Mouse (Mus musculus) kidney, embryonic 14.5 days (tissue): ENCODE results near the gene Nat8f2. TPM values are rescaled to one million over a fixed set of nuclear protein-coding genes. Genes with fewer than 3 reads are reported as not detected.
"Not testable (repeated sequence)": the region's sequence is repeated elsewhere in the genome, so short reads cannot be mapped to it uniquely, and the experiment has no call there.

Experiments
- ATAC-seq: fragments of 200-750 bp; cut with Nextera tagmentation; 2 replicates; pipeline ENCODE4 v1.8.0; 2017; ENCODE audit warnings: moderate number of reproducible peaks, mild to moderate bottlenecking, moderate TSS enrichment, moderate library complexity; ENCODE audit not compliant: low FRiP score, low TSS enrichment
- H3K27ac ChIP-seq: fragments of 300-500 bp; sonication (generic); 2 replicates; pipeline ENCODE4 v1.5.1; 2014; ENCODE audit warnings: low read depth, mild to moderate bottlenecking, low read length, moderate library complexity, mixed read lengths
- H3K27me3 ChIP-seq: fragments of 300-500 bp; sonication (generic); 2 replicates; pipeline ENCODE4 v1.6.1; 2014; ENCODE audit warnings: mild to moderate bottlenecking, low read length; ENCODE audit not compliant: control insufficient read depth, insufficient read depth
- H3K36me3 ChIP-seq: fragments of 300-500 bp; sonication (generic); 2 replicates; pipeline ENCODE4 v1.6.1; 2014; ENCODE audit warnings: low read length, mixed read lengths; ENCODE audit not compliant: control insufficient read depth, insufficient read depth
- H3K4me1 ChIP-seq: fragments of 300-500 bp; sonication (generic); 2 replicates; pipeline ENCODE4 v1.6.1; 2014; ENCODE audit warnings: low read length, mixed read lengths; ENCODE audit not compliant: control insufficient read depth, insufficient read depth
- H3K4me2 ChIP-seq: fragments of 300-500 bp; sonication (generic); replicated peaks from 2 replicates; pipeline ENCODE4 v1.6.1; 2014; ENCODE audit warnings: low read depth, mild to moderate bottlenecking, low read length
- H3K4me3 ChIP-seq: fragments of 300-500 bp; sonication (generic); 2 replicates; pipeline ENCODE4 v1.5.1; 2014; ENCODE audit warnings: mild to moderate bottlenecking, low read length
- H3K9ac ChIP-seq: fragments of 300-500 bp; sonication (generic); 2 replicates; pipeline ENCODE4 v1.6.1; 2014; ENCODE audit warnings: low read depth, mild to moderate bottlenecking, low read length, moderate library complexity
- H3K9me3 ChIP-seq: fragments of 300-500 bp; sonication (generic); 2 replicates; pipeline ENCODE4 v1.6.1; 2016; ENCODE audit warnings: low read length; ENCODE audit not compliant: control insufficient read depth
- WGBS: fragments of 180-500 bp; shearing (Covaris S2); extraction: QIAGEN DNeasy Blood & Tissue Kit; methylation state at CpG from one replicate; pipeline ENCODE4 v1.1.7; 2014; 5-methylcytosine and 5-hydroxymethylcytosine counted together
- polyA plus RNA-seq: library from polyadenylated mRNA; unstranded; fragments of >200 nt; fragmentation: Nextera tagmentation; extraction: Ambion mirVana; gene quantifications from 2 replicates; pipeline ENCODE4 v1.2.1, GENCODE M21; 2014

Gene Nat8f2
- polyA plus RNA-seq, 1 experiment from 2014 or later = 0.89 TPM

DNA sequence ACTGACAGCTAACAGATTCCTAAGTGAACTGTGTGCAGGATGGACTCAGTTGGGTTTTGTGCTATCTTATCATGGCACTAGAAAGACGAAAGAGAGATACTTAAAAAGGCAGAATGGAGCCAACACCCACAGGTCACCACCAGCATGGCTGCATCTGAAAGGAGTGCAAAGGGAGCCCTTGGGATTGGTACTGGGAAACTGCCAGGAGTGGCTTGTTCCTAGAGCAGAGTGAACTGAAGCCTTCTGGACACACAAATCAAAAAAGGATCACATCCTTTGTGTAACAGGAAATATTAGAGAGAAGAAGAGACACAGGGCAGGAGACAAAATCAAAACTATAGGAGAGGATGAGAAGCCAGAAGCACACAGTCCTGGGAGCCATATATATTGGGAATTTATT, 2.0 kb downstream of the Nat8f2 start:
- not testable (repeated sequence) for H3K27ac ChIP-seq, H3K36me3 ChIP-seq, H3K9me3 ChIP-seq, H3K4me1 ChIP-seq, H3K4me3 ChIP-seq, H3K4me2 ChIP-seq, ATAC-seq, H3K9ac ChIP-seq, H3K27me3 ChIP-seq
- 54% methylated on average over 1 of the region's 1 CpGs for WGBS

DNA sequence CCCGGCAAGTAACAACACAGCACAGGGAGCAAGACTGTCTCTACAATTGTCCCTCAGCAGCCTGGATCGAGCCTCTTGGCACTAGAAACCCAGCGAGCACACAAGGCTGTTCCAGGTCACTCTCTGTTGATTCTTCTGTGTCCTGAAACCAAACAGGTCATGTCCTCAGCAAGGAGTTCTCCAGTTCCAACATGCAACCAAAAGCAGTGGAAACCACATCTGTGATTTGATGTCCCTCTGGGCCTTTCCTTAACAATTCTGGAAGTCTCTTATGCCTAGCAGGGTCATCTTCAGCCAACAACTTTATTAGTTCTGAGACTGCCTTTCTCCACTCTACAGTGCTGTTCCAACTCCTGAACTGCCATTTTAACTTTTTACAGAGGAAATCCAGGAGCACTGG, 2.8 kb downstream of the Nat8f2 start:
- WGBS = 85% methylated on average over 3 of the region's 3 CpGs
- not testable (repeated sequence) for H3K36me3 ChIP-seq, H3K27ac ChIP-seq, ATAC-seq, H3K4me1 ChIP-seq, H3K27me3 ChIP-seq, H3K4me3 ChIP-seq, H3K9ac ChIP-seq, H3K9me3 ChIP-seq, H3K4me2 ChIP-seq

DNA sequence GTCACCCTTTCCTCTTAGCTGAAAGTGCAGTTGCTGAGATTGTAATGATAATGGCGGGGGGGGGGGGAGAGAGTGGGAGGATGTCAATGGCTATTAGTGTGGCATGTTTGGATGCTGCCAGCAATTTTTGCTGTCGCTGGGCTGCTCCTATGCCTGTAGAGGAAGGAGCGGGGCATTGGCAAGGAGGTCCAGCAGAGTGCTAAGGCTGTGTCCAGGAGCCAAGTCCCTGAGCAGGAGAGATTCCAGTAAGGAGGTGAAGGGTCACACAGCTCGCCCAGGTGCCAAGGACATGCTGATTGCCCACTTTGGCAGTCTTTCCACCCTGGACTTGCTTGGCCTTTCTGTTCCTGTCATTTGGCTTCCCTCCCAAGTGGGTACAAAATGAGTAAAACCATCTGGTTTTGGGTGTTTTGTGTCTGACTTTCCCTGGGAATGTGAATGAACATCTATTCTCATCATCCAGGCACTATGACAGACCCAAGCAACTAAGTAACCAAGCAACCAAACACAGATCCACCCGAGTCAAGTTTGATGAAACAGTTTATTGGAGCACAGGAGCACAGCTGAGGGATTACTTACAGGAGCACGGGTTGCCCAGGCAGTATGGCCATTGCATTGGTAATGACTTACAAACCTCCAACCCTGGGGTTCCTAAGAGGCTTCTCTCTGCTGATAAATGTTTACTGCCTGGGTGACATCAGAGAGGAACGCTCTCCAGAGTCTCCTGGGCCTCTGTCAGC, 3.9 kb downstream of the Nat8f2 start:
- 73% methylated on average over 5 of the region's 7 CpGs for WGBS

DNA sequence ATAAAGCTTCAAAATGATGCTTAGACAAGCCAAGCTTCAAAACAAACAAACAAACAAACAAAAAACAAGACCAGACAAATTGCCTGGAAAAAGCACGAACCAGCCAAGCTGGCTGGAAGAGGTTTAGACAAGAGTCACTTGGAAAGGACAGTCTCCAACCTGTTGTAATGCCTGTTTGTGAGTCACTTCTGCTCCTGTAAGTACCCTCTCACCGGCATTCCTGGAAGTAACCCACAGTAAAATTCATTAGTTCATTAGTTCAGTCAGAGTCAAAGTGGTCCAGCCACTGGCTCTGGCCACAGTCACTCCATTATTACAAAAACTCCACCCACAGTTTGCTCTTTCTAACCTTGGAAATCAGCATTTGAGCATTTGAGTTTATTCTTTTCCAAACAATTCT, 5.1 kb downstream of the Nat8f2 start:
- Histone ChIP-seq H3K36me3 (no peaks in the 10 kb centered on the region), H3K27ac (no peak overlapping the region), H3K4me2 (no peak overlapping the region), H3K4me3 (no peak overlapping the region), H3K9ac (no peak overlapping the region), H3K4me1 (no peaks in the 10 kb centered on the region), H3K27me3 (no peaks in the 10 kb centered on the region), H3K9me3 (no peaks in the 10 kb centered on the region)
- ATAC-seq = no peak
- WGBS = 90% methylated on average over 2 of the region's 2 CpGs

More for the DNA sequence above, 3.9 kb downstream of the Nat8f2 start:
- not testable (repeated sequence) for H3K27ac ChIP-seq, H3K4me2 ChIP-seq, H3K27me3 ChIP-seq, ATAC-seq, H3K9ac ChIP-seq, H3K4me1 ChIP-seq, H3K4me3 ChIP-seq, H3K36me3 ChIP-seq, H3K9me3 ChIP-seq

DNA sequence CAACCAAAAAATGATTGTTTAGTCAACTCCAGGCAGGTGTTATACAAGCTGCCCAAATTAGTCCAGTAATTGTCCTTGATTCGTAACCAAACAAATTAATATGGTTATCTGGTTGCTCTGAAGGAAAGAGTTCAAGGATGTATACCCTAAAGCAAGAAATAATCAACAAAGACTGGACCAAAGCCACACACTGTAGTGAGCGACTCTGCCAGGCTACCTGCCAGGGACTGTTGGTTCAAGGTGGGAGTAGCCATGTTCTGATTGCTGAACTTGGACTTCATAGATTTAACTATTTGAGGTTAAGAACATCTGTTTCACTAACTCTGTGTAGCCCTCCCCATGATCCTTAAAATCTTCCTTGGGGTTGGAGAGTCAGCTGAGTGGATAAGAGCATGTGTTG, 5.8 kb downstream of the Nat8f2 start:
- H3K9ac ChIP-seq = no peak overlapping the region
- H3K27ac ChIP-seq = no peak overlapping the region
- no peak overlapping the region for H3K4me3 ChIP-seq
- H3K9me3 ChIP-seq = no peaks in the 10 kb centered on the region
- 88% methylated on average over 2 of the region's 2 CpGs for WGBS
- H3K4me2 ChIP-seq = no peak overlapping the region
- H3K4me1 ChIP-seq = no peaks in the 10 kb centered on the region
- no peak for ATAC-seq
- no peaks in the 10 kb centered on the region for H3K27me3 ChIP-seq
- no peaks in the 10 kb centered on the region for H3K36me3 ChIP-seq

DNA sequence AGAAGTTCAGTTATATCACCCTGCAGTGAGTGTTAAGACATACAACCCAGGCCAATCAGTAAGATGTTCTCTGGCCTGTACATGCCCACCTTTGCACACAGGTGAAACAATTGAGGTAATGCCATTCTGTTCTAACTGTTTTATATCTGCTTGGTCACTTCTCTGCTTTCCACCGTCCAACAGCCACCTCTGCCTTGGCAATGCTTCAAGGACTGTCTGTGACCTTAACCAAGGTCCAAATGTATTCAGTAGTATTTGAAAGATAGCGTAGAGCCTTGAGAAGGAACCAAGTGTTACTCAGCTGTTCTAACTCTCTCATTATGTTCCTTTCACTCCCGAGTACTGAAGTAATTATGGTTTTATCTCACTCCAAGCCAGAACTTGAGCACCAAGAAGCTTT, 6.4 kb downstream of the Nat8f2 start:
- Histone ChIP-seq H3K4me3 (no peak overlapping the region), H3K4me2 (no peak overlapping the region), H3K27ac (no peak overlapping the region), H3K36me3 (no peaks in the 10 kb centered on the region), H3K4me1 (no peaks in the 10 kb centered on the region), H3K9me3 (no peaks in the 10 kb centered on the region), H3K9ac (no peak overlapping the region), H3K27me3 (no peaks in the 10 kb centered on the region)
- 84% methylated on average over 3 of the region's 3 CpGs for WGBS
- ATAC-seq = no peak

DNA sequence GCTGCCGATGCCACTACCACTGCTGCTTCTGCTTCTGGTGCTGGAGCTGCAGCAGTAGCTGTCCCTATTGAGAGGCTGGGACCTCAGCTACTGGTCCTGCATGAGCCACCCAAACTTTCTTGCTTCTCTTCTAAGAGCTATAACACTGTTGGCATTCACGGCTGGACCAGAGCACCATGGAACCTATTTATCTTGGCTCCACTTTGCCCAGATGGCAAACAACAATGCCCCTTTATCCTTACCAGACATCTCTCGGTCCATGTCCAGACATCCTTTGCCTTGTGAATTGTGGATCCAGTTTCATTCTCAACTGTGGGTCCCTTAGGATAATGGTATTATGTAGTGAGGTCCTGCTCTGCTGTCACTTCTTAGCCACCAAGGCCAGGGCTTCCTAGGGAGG, 7.7 kb downstream of the Nat8f2 start:
- 85% methylated on average over 3 of the region's 3 CpGs for WGBS
- ATAC-seq = no peak
- Histone ChIP-seq H3K4me3 (no peak overlapping the region), H3K36me3 (no peaks in the 10 kb centered on the region), H3K27ac (no peak overlapping the region), H3K27me3 (no peaks in the 10 kb centered on the region), H3K4me1 (no peaks in the 10 kb centered on the region), H3K9ac (no peak overlapping the region), H3K9me3 (no peaks in the 10 kb centered on the region), H3K4me2 (no peak overlapping the region)

DNA sequence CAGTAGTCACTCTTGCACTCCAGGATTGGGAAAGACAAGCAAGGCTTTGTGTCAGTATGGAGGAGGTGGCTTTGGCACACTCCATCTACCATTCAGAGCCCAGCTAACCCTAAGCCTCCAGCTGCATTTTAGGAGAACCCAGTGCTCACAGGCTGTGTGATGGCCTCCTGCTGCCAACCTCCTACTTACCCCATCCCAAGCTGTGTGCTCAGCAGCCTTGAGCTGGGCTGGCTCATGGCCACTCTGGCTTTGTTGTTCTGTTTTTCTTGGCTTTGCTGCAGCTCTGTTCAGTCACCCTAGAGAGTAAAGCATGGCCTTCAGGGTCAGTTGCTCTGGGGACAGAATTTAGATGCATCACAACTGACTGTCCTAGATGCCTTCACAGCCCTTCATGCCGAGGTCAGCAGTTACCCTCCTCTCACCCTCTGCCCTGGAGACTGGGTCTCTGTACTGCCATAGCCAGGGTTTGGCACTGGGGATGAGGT, 12.7 kb downstream of the Nat8f2 start:
- Histone ChIP-seq H3K4me3 (no peak overlapping the region), H3K4me2 (no peak overlapping the region), H3K9me3 (no peaks in the 10 kb centered on the region), H3K9ac (no peak overlapping the region), H3K27ac (no peak overlapping the region), H3K4me1 (no peaks in the 10 kb centered on the region), H3K36me3 (no peaks in the 10 kb centered on the region), H3K27me3 (no peaks in the 10 kb centered on the region)
- no peak; the same call in 1 of the 2 replicates for ATAC-seq
- WGBS = 64% methylated on average over 1 of the region's 1 CpGs

DNA sequence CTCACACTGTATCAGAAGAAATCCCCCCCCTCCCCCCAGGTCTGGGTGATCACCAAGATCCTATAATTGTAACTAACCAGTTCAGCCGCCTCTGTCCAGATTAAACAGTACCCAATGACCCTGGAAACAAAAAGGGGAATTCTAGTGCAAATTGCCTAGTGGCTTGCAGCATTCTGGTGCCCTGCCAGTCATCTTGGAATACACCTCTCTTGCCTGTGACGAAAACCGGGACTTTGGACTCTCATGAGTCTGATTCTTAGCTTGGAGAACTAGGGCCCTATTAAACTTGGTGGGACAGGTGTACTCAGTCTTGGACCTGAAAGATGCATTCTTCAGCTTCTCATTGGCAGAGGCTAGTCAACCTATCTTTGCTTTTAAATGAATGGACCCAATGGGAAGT, 15.5 kb downstream of the Nat8f2 start:
- Histone ChIP-seq H3K4me1 (no peaks in the 10 kb centered on the region), H3K36me3 (no peaks in the 10 kb centered on the region), H3K27me3 (no peaks in the 10 kb centered on the region), H3K4me2 (no peak overlapping the region), H3K4me3 (no peak overlapping the region), H3K27ac (no peak overlapping the region), H3K9ac (no peak overlapping the region), H3K9me3 (no peaks in the 10 kb centered on the region)
- 85% methylated on average over 3 of the region's 3 CpGs for WGBS
- ATAC-seq = no peak
